Mouse (Mus musculus) left cerebral cortex, postnatal 25 days (tissue): ENCODE measurements around the gene Adamts2. TPM values are rescaled to one million over a fixed set of nuclear protein-coding genes. Genes with fewer than 3 reads are reported as not detected.
A peak's percentile ranks its signal among the peaks of the same experiment; 100 is the strongest.

Source experiments
- DNase-seq, 2 experiments: peaks; one replicate each; pipeline ENCODE4 v3.0.0; 2022; ENCODE audit warnings: low spot score in 2 of 2, mixed read lengths in 1 of 2
- intact Hi-C: fragments of 180-260 bp; cut with DNase I; formaldehyde crosslinking; loops from one replicate; pipeline ENCODE4 v1.15.1; 2025
- total RNA-seq, 2 experiments: library from RNA; stranded (reverse); gene quantifications; 2 replicates each; pipeline ENCODE4 v1.2.3; 2021

Adamts2 gene
- total RNA-seq, 2 experiments from 2014 or later, result 9.7 to 12.4 TPM

DNA sequence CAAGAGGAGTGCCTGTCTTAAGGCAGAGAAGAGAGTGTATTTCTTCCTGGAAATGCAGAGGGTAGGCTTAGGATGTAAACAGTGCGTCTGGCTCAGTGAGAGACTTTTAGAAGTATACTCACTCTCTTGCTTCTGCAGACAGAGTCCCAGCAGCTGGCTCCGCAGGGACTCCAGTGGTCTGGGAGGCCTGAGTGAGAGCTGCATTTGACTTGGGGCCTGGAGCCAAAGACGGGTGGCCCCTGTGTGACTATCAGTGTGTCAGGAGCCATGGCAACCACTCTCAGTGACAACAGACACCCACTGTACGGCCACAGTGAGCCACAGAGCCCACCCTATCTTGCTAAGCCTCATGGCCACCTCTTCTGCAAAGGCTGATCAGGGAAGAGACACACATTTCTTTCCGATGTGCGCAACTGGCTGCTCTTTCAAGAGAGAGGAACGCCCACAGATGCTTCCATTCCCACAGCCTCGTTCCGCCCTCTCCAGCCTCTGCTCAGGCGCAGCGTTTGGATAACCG is 115.6 kb downstream of the Adamts2 start:
- peak in 1 of 2 experiments; percentile 15 for DNase-seq
- intact Hi-C loops, result no loop called here

DNA sequence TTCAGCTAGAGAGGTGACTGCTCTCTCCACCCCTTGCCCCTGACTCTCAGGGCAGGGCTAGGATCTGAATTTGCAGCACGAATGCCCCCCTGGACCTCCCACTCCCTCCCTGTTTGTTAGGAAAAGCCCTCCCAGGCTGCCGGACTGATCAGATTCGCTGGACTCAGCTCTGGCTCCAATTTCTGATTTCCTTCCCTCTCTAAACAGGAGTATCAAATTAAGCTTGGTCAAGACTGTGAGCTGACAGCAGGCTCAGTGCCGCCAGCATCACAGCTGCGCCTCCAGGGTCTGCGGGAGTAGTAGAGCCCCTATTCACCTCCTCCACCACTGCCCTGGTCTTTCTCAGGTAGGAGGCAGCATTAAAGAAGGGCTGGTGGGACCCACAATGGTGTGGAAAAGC is 117.0 kb downstream of the Adamts2 start:
- intact Hi-C loops, result no loop called here
- DNase-seq, result no peak

DNA sequence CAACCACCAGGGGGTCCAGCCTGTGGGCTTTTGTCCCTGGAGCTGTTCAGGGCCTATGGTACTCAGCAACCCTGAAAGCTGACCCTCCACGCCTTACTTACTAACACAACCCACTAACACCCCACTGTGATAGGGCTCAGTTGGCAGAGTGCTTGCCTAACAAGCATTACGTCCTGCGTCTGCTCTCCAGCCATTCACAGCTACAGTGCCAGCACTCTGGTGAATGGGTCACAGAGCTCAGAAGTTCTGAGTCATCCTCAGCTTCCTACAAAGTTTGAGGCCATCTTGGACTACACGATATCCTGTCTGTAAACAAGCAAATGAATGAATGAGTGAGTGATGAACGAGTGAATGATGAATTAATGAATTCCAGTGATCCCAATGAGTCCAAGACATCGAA is 118.5 kb downstream of the Adamts2 start:
- intact Hi-C loops, result no loop called here
- no peak for DNase-seq

DNA sequence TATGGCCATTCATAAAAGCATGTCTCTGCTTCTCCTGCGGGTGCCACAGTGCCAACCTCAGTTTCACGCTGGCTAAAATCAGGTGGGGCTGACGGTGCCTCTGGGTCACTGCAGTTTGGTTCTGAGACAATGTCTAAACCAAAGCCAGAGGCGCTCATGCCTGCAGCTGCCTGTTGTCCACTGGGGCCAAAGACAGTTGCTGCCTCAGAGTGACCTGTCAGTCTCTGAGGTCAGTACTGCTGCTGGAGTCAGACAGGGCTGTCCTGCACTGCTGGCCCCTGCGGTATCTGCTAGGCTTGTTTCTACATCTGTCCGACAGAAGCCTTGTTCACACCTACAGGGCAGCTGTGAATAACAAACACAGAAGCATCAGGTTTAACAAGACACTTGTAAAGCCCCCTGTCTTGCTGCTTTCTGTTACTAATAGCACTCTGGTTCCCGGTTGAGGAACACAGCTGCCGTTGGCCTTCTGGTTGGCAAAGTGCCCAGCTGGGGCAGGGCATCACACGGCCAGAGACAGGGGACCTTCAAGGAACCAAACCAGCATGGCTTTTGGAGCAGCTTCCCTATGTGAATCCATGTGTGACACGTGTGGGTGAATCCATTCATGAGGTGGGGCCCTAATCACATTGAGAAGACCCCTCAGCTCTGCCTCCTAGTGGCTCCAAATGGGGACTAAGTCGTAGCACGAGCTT is 119.1 kb downstream of the Adamts2 start:
- intact Hi-C loops, result no loop called here

DNA sequence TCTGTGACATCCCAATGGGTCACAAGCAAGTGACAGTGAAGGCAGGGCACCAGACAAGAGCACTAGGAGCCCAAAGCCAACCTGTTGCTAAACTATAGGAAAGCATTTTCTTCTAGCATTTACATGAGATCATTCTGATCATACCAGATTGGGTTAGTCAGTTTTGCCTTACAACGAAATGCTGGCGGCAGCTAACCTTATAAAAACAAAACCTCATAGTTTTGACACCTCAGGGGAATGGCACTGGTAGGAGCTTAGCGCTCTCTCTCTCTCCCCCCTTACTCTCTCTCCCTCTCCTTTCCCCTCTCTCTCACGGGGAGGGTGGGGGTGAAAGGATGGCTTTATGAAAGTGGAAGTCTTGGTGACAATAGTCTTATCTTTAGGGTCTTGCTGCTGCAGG is 123.7 kb downstream of the Adamts2 start:
- no peak for DNase-seq
- intact Hi-C loops, result no loop called here

More for the DNA sequence above, 119.1 kb downstream of the Adamts2 start:
- DNase-seq, result no peak

DNA sequence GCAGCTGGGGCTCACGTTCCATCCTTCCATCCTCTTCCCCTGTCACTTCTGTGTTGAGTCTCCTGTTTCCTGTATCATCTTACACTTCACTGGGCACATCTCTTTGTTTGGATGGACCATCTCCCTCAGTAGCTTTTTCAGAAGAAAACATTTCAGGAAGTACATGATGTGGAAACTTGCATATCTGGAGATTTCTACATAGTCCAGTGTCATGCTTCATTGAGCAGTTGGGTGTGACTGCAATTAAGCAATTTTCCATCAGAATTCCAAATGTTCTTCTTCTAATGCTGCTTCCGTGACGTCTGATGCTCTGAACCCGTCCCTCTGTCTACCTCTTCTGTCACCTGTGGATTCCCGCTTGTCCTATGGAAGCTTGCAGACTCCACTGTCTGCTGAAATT is 124.2 kb downstream of the Adamts2 start:
- no peak for DNase-seq
- intact Hi-C loops, result no loop called here

DNA sequence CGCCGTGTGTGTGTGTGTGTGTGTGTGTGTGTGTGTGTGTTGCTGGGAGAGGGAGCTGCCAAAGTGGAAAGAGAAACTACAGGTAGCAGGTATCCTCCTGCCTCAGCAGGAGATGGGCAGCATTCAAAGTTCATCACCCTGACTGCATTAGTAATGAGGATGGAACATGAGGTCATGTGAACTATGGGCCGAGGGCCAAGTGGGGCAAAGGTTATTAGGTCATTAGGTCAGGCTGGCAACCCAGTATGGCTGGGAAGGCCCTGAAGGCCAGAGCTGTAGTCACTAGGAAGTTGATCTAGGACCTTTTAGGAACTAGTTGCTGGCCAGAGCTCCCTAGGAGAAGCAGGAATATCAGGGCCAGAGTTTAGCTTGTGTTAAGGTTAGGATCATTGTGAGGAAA is 131.3 kb downstream of the Adamts2 start:
- intact Hi-C loops, result no loop called here
- no peak for DNase-seq

DNA sequence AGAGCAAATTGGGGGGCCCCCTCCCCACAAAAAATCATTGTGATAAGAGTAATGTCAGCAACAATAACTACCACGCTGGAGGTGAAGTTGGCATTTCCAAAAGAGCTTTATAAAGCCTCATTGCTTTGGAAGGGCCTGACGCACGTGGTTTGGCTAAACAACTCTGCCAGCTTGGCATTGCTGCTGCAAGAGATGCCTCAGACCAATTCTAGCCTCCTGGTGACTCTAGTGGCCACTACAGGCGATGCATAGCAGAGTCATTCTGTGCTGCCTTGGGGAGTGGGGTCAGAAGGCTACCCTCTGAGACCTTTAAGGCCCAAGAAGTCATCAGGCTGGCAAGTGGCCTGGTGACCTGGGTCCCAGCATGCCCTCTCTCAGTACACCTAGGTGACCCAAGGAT is 132.2 kb downstream of the Adamts2 start:
- peak in 1 of 2 experiments; percentile 8 for DNase-seq
- intact Hi-C loops, result no loop called here

DNA sequence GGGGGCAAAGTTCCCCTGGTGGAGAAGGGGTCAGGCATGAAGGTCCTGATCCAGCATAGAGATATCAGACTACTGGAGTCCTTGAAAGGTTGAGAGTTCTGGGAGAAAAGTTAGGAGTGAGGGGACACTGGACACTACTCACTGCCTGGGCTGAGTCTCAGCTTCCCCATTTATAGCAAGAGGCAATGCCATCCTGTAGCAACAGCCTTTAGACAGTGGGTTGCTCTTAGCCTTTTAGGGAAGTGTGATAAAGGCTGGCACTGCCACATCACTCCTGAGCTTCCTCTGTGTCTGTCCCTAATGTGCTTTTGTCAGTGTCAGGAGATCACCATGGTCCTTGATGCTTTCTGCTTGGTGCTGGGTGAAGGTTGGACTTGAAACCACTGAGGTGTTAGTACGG is 134.7 kb downstream of the Adamts2 start:
- intact Hi-C loops, result no loop called here
- DNase-seq, result no peak

DNA sequence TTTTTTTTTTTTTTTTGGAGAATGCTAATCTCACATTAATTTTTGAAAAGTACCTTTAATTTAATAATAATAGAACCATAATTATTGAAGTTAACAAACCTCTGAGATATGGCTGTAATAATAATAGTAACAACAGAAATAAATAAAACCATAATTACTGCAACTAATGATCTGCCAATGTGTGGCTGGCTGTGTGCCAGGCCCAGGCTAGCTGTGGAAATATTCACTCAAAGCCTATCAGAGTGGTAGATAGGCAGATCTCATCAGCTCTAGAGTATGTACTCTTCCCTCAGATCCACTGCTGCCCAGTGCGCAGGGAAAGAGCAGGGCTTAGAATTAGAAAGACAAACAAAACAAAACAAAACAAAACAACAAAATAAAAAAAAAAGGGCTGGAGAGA is 136.6 kb downstream of the Adamts2 start:
- intact Hi-C loops, result no loop called here
- no peak for DNase-seq

DNA sequence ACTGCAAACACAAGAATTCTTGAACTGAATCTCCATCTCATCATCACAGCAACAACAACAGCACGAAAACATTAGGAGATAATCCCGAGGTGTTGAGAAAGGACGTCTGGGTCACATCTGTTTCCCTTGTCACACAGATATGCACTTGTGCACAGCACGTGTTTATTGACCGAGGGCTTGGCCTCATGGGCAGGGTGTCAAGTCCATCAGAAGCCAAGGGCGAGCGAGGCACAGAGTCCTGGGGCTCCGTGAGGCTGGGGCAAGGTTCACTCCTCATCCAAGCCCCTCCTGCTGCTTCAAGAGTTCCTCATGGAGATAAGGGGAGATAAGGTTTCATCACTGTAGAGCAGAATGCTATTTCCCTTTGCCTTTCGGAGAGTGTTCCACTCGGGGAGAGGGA is 137.6 kb downstream of the Adamts2 start:
- no peak for DNase-seq
- intact Hi-C loops, result no loop called here

DNA sequence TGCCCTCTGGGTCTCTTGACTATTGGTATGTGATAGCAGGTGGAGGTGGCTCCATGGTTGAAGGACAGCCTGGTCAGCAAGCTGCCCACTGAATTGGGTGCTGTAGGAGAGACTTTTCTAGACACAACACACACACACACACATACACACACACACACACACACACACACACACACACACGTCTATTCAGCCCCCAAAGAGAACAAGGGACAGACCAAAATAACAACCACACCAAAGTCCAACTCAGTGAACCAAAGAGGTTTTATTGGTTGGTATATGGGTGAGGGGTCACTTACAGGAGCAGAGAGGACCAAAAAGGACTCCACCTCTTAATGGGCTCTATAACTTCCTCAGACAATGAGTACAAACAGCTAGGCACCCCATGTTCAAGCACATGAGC is 140.3 kb downstream of the Adamts2 start:
- no peak for DNase-seq
- intact Hi-C loops, result no loop called here

DNA sequence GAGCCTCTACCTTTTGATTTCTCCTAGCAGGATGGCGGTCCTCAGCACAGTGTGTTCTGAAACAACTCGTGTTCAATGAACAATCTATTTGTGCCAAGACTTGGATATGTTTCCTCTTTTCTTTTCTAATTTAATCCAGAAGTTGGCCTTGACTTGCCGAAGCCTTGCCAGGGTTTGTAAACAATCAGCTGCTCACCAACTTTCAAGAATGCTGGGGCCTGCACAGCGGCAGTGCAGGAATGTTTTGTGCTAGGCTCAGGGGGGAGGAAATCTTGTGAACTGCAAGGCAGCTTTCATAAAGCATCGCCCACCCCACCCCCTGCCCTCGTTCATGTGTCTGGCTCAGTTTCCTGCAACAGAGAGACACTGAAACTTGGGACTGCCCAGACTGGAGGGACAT is 143.1 kb downstream of the Adamts2 start:
- peak; percentile 42 to 74 for DNase-seq
- intact Hi-C loops, result no loop called here

DNA sequence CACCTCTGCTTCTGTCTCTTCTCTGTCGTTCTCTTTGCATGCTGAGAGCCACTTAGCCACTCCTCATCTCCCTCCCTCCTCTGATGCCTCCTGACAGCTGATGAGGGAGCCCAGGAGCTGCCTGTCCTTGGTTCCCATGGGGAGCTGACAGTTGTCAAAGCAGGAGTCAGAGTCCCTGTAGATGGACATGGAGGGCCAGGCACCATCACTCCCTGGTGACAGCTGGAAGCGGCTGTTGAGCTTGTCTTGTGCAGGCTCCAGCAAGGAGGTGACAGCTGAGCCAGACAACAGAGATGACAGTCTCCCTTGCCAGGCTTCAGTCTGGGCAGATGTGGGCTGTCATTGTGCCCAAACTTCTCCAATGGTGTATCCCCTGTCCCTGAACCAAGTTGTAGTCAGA is 144.6 kb downstream of the Adamts2 start:
- no peak for DNase-seq
- intact Hi-C loops, result no loop called here

DNA sequence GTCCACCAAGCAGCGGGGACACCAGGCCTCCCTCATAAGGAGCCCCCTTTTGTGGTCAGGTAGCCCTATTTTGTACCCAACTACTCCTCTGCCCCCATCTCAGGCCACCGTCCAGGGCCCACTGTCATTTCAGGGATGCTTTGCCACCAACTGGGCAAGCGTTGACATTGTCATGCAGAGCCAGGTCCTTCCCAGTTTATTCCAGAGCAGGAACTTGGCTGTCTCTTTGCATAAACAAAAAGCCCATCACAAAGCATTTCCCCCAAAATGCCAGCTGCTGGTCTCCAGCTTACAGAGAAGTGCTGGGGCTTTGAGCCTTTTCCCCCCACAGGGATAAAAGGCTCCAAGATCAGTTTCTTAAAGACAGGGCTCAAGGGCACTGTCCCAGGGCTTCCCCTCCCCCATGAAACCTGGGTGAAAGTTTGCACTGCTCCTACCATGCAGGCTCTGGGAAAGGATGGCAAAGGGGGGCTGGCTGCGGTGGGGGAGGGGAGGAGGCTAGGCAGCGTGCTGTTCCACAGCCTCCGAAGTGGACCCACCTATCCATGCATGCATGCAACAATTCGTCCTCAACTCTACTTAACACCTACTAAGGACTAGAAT is 149.2 kb downstream of the Adamts2 start:
- intact Hi-C loops, result no loop called here

DNA sequence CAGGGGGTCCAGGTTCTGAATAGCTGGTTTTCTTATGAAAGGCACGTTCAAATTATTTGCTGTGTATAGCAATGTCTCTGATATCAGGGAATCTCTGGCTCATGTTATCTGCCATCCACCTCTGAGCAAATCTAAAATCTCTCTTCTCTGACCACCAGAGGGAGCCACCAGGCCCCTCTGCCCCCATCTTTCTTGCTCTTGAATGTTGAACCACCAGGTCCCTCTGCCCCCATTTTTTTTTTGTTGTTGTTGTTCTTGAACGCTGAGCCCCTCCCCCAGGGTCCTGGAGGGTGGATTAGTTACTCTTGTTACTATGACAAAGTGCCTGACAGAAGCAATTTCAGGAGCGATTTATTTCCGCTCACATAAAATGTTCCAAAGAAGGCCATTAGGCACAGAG is 155.9 kb downstream of the Adamts2 start:
- intact Hi-C loops, result no loop called here
- DNase-seq, result no peak

More for the DNA sequence above, 149.2 kb downstream of the Adamts2 start:
- no peak for DNase-seq

DNA sequence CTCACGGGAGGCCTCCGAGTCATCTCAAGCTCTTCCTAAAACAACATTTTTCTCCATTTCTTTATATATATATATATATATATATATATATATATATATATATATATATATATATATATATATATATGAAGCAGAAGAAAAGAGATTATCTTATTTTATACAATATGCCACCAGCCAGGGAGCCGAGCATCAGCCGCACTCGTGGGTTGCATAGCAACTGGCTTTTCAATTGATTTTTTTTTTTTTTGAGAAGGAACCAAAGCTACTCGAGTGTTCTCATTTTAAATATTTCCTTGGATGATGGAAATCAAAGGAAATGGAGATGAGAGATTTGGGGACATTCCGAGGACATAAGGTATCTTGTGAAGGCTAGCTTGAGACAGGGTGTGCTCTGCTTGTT is 164.6 kb downstream of the Adamts2 start:
- intact Hi-C loops, result loop anchor here (5.0 kb wide), 1 partner anchor 164 kb away; the partner anchor contains the start of gene Adamts2
- peak in 1 of 2 experiments; percentile 37 for DNase-seq

DNA sequence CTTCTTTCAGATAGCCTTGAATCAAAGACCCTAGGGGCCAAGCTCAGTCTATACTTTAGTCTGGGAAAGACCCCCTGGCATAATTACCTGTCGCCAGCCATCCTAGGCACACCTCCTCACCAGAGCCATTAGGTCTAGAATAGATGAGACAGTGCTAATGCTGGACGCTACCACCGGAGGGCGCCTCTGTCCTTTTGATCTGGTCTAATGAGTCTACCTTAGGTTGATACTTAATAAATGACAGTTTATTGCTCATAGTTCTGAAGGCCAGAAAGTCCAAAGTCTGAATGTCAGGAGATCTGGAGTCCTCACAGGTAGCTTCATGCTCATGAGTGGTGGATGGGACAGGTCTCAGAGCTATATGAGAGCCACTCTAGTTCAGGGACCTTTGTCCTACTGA is 165.2 kb downstream of the Adamts2 start:
- DNase-seq, result peak in 1 of 2 experiments; percentile 20
- intact Hi-C loops, result loop anchor here (5.0 kb wide), 1 partner anchor 165 kb away; the partner anchor contains the start of gene Adamts2

DNA sequence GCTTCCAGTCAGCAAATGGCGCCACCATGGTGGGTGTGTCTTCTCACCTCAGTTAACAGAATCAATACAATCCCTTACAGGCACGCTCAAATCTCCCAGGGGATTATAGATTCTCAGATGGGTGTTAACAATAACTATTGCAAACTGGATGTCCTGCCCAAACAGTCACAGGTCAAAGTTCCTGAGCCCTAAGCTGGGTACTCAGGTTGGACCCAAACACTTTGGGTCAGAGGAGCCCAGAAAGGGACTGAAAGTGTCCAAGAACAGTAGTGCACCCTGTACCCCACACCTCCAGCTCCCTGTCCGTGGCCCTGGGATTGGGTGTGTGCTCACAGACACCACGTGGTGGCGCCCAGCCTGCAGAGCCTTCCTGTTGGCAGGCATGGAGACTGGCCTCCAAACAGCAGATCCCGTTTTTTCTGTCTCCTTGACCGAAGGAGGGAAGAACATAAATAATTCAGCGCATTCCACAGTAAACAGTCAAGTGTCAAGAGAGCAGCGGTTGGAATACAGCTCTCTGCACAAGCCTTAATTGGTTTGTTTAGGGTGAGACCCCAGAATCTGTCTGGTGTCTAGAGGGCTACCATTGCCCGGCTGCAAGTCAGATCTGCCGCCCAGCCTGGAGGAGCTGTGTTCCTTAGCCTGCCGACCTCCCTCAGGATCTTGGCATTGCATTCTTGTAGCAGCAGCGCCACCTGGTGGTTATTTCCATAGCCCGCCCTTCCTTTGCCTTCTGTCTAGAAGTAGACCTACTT is 167.3 kb downstream of the Adamts2 start:
- intact Hi-C loops, result loop anchor here (1.0 to 5.0 kb wide), 2 partner anchors 167 to 325 kb away; partner anchors contain the start of gene Adamts2
- DNase-seq, result peak; percentile 89 to 91

DNA sequence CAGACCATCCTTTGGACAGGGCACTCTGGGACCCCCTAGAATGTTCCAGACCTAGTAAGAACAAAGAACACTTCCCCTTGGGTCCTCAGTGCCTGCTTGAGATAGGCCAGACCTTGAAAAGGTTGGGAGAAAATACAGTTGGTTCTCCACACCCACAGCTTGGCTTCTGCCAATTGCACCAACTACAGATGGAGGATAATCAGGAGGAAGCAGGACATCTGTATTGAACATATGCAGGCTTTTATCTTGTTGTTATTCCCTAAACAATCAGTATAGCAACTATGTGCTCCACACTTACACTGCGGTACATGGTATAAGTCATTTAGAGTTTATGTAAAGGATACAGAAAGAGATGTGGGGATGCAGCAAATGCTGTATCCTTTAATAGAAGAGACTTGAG is 169.1 kb downstream of the Adamts2 start:
- intact Hi-C loops, result no loop called here
- DNase-seq, result peak in 1 of 2 experiments; percentile 21
